Mouse (Mus musculus): ENCODE results near the gene Chst12. TPM values are rescaled to one million over a fixed set of nuclear protein-coding genes. Genes with fewer than 3 reads are reported as not detected.

Gene Chst12
- polyA plus RNA-seq, 1 experiment from 2014 or later: 14.5 TPM

DNA sequence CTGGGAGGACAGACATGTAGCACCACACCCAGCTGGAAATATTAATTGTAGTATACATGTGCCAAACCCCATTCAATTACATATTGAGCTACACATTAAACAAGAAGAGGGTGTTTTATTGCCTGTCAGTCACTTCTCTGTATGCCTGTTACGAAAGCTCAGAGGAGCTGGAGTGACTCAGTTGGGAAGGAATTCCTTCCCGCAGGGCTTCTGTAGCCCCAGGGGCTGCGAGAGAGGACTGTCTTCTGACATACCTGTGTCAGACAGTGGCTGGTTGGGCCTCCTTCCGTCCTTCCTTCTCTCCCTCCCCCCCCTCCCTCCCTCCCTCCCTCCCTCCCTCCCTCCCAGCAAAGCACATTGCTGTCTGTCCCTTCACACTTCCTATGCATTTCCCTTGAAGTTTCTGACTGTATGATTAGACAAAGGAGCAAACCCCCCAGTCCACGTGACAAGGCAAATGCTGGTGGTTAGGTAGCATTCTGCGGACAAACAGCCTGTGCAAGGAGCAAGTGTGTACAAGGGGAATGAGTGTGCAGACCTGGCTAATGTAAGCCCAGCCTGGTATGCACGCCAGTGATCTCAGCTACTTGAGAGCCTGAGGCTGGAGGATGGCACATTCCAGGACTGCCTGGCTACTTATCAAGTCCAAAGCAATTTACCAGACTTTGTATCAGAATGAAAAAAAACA, 9.6 kb downstream of the Chst12 start:
- no peak overlapping the region for H3K9ac ChIP-seq (ENCODE audit: low read depth, low read length)
- H3K4me2 ChIP-seq (ENCODE audit: low read length): no peak overlapping the region
- no peaks in the 10 kb centered on the region for H3K9me3 ChIP-seq (replicated peaks; ENCODE audit: low read length)
- no peaks in the 10 kb centered on the region for H3K27me3 ChIP-seq (ENCODE audit: insufficient read depth, low read length)
- H3K4me3 ChIP-seq (replicated peaks; ENCODE audit: low read depth, low read length): no peak overlapping the region
- H3K4me1 ChIP-seq (replicated peaks; ENCODE audit: insufficient read depth, low read length): peaks cover 19% of the 10 kb centered on the region; the same call in 1 of the 2 replicates
- no peak overlapping the region for H3K27ac ChIP-seq
- no peaks in the 10 kb centered on the region for H3K36me3 ChIP-seq (ENCODE audit: insufficient read depth, low read length)
- DNase-seq (ENCODE audit: low spot score): no peak
- ATAC-seq (replicated peaks; ENCODE audit: low FRiP score, low read depth): no peak
- TF ChIP-seq CTCF (IDR thresholded peaks at IDR 0.05; ENCODE audit: low read depth): no peak
- 38% methylated on average over 7 of the region's 7 CpGs for WGBS

DNA sequence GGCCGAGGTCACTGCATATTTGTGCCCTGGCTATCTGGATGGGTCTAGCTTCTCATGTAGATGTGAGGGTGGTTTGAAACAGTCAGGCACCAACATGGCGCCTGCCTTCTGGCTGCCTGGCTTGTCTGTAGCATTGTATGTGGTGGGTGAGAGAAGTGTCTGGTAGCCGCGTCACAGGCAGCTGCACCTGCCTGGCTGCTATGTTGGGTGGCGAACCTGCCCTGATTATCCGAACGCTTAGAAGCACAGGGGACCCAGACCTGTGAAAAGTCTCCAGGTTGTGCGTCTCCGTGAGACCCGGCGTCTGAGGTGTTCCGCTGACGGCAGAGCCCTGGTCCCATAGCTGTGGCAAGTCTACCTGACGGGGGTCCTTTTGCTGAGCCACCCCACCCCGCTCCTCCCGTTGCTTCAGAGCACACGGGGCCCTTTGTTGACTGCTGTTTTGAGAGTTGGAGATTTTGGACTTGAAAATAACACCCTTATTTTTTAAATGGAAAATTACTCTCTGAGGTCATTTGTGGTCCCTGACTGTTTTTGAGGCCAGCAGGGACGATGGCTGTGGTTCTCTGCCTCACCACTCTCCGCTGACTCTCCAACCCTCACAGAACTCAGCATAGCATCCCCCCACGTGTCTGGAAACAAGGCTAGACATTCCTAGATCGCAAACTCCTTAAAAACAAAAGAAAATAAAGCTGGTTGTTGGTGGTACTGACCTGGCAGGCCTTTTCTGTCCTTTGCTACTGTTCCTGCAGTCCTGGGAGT, 12.0 kb downstream of the Chst12 start:
- Histone ChIP-seq H3K27me3 (ENCODE audit: insufficient read depth, low read length) (no peaks in the 10 kb centered on the region), H3K9me3 (replicated peaks; ENCODE audit: low read length) (no peaks in the 10 kb centered on the region), H3K27ac (peak overlapping the region; percentile 3), H3K9ac (ENCODE audit: low read depth, low read length) (no peak overlapping the region), H3K4me1 (replicated peaks; ENCODE audit: insufficient read depth, low read length) (peaks cover 16% of the 10 kb centered on the region; the same call in 1 of the 2 replicates), H3K4me2 (ENCODE audit: low read length) (no peak overlapping the region), H3K36me3 (ENCODE audit: insufficient read depth, low read length) (no peaks in the 10 kb centered on the region), H3K4me3 (replicated peaks; ENCODE audit: low read depth, low read length) (no peak overlapping the region)
- 66% methylated on average over 21 of the region's 21 CpGs for WGBS
- ATAC-seq (replicated peaks; ENCODE audit: low FRiP score, low read depth) (peak; percentile 46; the same call in 1 of the 2 replicates), DNase-seq (ENCODE audit: low spot score) (peak; percentile 71)
- TF ChIP-seq CTCF (IDR thresholded peaks at IDR 0.05; ENCODE audit: low read depth): no peak

- ATAC-seq (replicated peaks; ENCODE audit: low FRiP score, low read depth): peak; percentile 44; the same call in 1 of the 2 replicates
- WGBS: 39% methylated on average over 4 of the region's 4 CpGs
These were observed 12.5 kb downstream of the Chst12 start for GRCm38 (mm10) chr5:140517921-140518230.

GRCm38 (mm10) chr5:140521196-140521595, 15.8 kb downstream of the Chst12 start:
- H3K4me1 ChIP-seq (replicated peaks; ENCODE audit: insufficient read depth, low read length): peaks cover 4% of the 10 kb centered on the region; the same call in 1 of the 2 replicates
- no peak for TF ChIP-seq CTCF (IDR thresholded peaks at IDR 0.05; ENCODE audit: low read depth)
- no peak overlapping the region for H3K4me3 ChIP-seq (replicated peaks; ENCODE audit: low read depth, low read length)
- H3K36me3 ChIP-seq (ENCODE audit: insufficient read depth, low read length): peaks cover 18% of the 10 kb centered on the region
- no peak for ATAC-seq (replicated peaks; ENCODE audit: low FRiP score, low read depth)
- H3K9ac ChIP-seq (ENCODE audit: low read depth, low read length): no peak overlapping the region
- H3K4me2 ChIP-seq (ENCODE audit: low read length): no peak overlapping the region
- WGBS: 92% methylated on average over 1 of the region's 1 CpGs
- no peaks in the 10 kb centered on the region for H3K9me3 ChIP-seq (replicated peaks; ENCODE audit: low read length)
- no peak for DNase-seq (ENCODE audit: low spot score)
- no peaks in the 10 kb centered on the region for H3K27me3 ChIP-seq (ENCODE audit: insufficient read depth, low read length)
- H3K27ac ChIP-seq: no peak overlapping the region

More at GRCm38 (mm10) chr5:140517921-140518230, 12.5 kb downstream of the Chst12 start:
- H3K4me1 ChIP-seq (replicated peaks; ENCODE audit: insufficient read depth, low read length): peaks cover 16% of the 10 kb centered on the region; the same call in 1 of the 2 replicates
- no peak overlapping the region for H3K4me3 ChIP-seq (replicated peaks; ENCODE audit: low read depth, low read length)
- no peak for TF ChIP-seq CTCF (IDR thresholded peaks at IDR 0.05; ENCODE audit: low read depth)
- H3K27ac ChIP-seq: peak overlapping the region; percentile 3
- no peak overlapping the region for H3K4me2 ChIP-seq (ENCODE audit: low read length)
- H3K9ac ChIP-seq (ENCODE audit: low read depth, low read length): no peak overlapping the region
- no peaks in the 10 kb centered on the region for H3K36me3 ChIP-seq (ENCODE audit: insufficient read depth, low read length)
- DNase-seq (ENCODE audit: low spot score): peak; percentile 30
- H3K9me3 ChIP-seq (replicated peaks; ENCODE audit: low read length): no peaks in the 10 kb centered on the region
- H3K27me3 ChIP-seq (ENCODE audit: insufficient read depth, low read length): no peaks in the 10 kb centered on the region

DNA sequence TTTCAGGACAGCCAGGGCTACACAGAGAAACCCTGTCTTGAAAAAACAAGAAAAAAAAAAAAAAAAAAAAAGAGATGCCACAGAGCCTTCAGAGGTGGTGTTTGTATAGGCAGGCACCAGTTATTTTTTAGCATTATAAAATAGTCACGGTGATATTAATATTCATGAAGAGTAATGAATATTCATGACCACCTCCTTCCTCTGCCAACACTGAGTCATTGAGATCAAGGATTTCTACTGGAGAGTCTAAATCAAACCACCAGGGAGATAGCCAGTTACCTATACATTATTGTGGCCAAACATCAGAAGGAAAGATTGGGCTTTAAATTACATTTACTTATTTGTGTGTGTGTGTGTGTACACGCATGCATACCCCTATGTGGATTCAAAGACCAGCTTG, 21.4 kb downstream of the Chst12 start:
- no peaks in the 10 kb centered on the region for H3K9me3 ChIP-seq (replicated peaks; ENCODE audit: low read length)
- no peak for ATAC-seq (replicated peaks; ENCODE audit: low FRiP score, low read depth)
- TF ChIP-seq CTCF (IDR thresholded peaks at IDR 0.05; ENCODE audit: low read depth): no peak

GRCm38 (mm10) chr5:140538111-140538683, 32.8 kb downstream of the Chst12 start:
- H3K27ac ChIP-seq: no peak overlapping the region
- H3K4me2 ChIP-seq (ENCODE audit: low read length): no peak overlapping the region
- 77% methylated on average over 13 of the region's 13 CpGs for WGBS
- no peak for TF ChIP-seq CTCF (IDR thresholded peaks at IDR 0.05; ENCODE audit: low read depth)
- ATAC-seq (replicated peaks; ENCODE audit: low FRiP score, low read depth) (no peak), DNase-seq (ENCODE audit: low spot score) (no peak)
- H3K4me3 ChIP-seq (replicated peaks; ENCODE audit: low read depth, low read length): no peak overlapping the region
- no peaks in the 10 kb centered on the region for H3K9me3 ChIP-seq (replicated peaks; ENCODE audit: low read length)
- no peak overlapping the region for H3K9ac ChIP-seq (ENCODE audit: low read depth, low read length)
- H3K27me3 ChIP-seq (ENCODE audit: insufficient read depth, low read length): no peaks in the 10 kb centered on the region
- H3K36me3 ChIP-seq (ENCODE audit: insufficient read depth, low read length): no peaks in the 10 kb centered on the region
- no peaks in the 10 kb centered on the region for H3K4me1 ChIP-seq (replicated peaks; ENCODE audit: insufficient read depth, low read length)

More for the DNA sequence above, 21.4 kb downstream of the Chst12 start:
- H3K4me1 ChIP-seq (replicated peaks; ENCODE audit: insufficient read depth, low read length): no peaks in the 10 kb centered on the region
- DNase-seq (ENCODE audit: low spot score): no peak
- H3K27ac ChIP-seq: no peak overlapping the region
- WGBS: 97% methylated on average over 2 of the region's 2 CpGs
- H3K36me3 ChIP-seq (ENCODE audit: insufficient read depth, low read length): peaks cover 25% of the 10 kb centered on the region
- no peak overlapping the region for H3K4me2 ChIP-seq (ENCODE audit: low read length)
- H3K27me3 ChIP-seq (ENCODE audit: insufficient read depth, low read length): no peaks in the 10 kb centered on the region
- H3K4me3 ChIP-seq (replicated peaks; ENCODE audit: low read depth, low read length): no peak overlapping the region
- no peak overlapping the region for H3K9ac ChIP-seq (ENCODE audit: low read depth, low read length)
